Mouse (Mus musculus) kidney, postnatal 14 days (tissue): ENCODE results near the gene Rbfox1.

Experiments used
- DNase-seq: peaks from one replicate; pipeline ENCODE4 v3.0.0; 2022; ENCODE audit warnings: mixed read lengths

Gene Rbfox1

GRCm38 (mm10) chr16:6503573-6504331 lies 618.6 kb downstream of the Rbfox1 start:
- peak; percentile 52 for DNase-seq

GRCm38 (mm10) chr16:6508924-6509323 lies 623.8 kb downstream of the Rbfox1 start:
- DNase-seq = no peak

- no peak for DNase-seq
Measured at GRCm38 (mm10) chr16:6519474-6519873, 634.3 kb downstream of the Rbfox1 start.

GRCm38 (mm10) chr16:6525507-6526170 lies 640.5 kb downstream of the Rbfox1 start:
- no peak for DNase-seq

GRCm38 (mm10) chr16:6531459-6531858 lies 646.3 kb downstream of the Rbfox1 start:
- DNase-seq = no peak

GRCm38 (mm10) chr16:6532077-6532995 lies 647.2 kb downstream of the Rbfox1 start:
- no peak for DNase-seq

GRCm38 (mm10) chr16:6555776-6556175 lies 670.6 kb downstream of the Rbfox1 start:
- no peak for DNase-seq

- DNase-seq = no peak
Measured at GRCm38 (mm10) chr16:6557726-6558125, 672.6 kb downstream of the Rbfox1 start.

- DNase-seq = no peak
Measured at GRCm38 (mm10) chr16:6584700-6585099, 699.5 kb downstream of the Rbfox1 start.

GRCm38 (mm10) chr16:6585204-6585603 lies 700.0 kb downstream of the Rbfox1 start:
- no peak for DNase-seq

- DNase-seq = no peak
Measured at GRCm38 (mm10) chr16:6616526-6616925, 731.4 kb downstream of the Rbfox1 start.

GRCm38 (mm10) chr16:6640330-6640729 lies 755.2 kb downstream of the Rbfox1 start:
- no peak for DNase-seq

GRCm38 (mm10) chr16:6646941-6647340 lies 761.8 kb downstream of the Rbfox1 start:
- DNase-seq = no peak

- DNase-seq = no peak
Measured at GRCm38 (mm10) chr16:6648753-6649152, 763.6 kb downstream of the Rbfox1 start.

- no peak for DNase-seq
Measured at GRCm38 (mm10) chr16:6658594-6658993, 773.4 kb downstream of the Rbfox1 start.

GRCm38 (mm10) chr16:6686076-6686757 lies 801.1 kb downstream of the Rbfox1 start:
- no peak for DNase-seq

- no peak for DNase-seq
Measured at GRCm38 (mm10) chr16:6704847-6705246, 819.7 kb downstream of the Rbfox1 start.

- no peak for DNase-seq
Measured at GRCm38 (mm10) chr16:6712341-6712740, 827.2 kb downstream of the Rbfox1 start.

- no peak for DNase-seq
Measured at GRCm38 (mm10) chr16:6715245-6715644, 830.1 kb downstream of the Rbfox1 start.

GRCm38 (mm10) chr16:6716214-6716911 lies 831.2 kb downstream of the Rbfox1 start:
- peak; percentile 2 for DNase-seq

GRCm38 (mm10) chr16:6719027-6719426 lies 833.9 kb downstream of the Rbfox1 start:
- no peak for DNase-seq

- no peak for DNase-seq
Measured at GRCm38 (mm10) chr16:6732646-6733045, 847.5 kb downstream of the Rbfox1 start.
